Mouse (Mus musculus) urinary bladder, postnatal 10 days (tissue): ENCODE results near the gene Il17rd.

Source experiments
- DNase-seq: peaks from one replicate; pipeline ENCODE4 v3.0.0; 2022; ENCODE audit warnings: low spot score

The Il17rd gene

DNA sequence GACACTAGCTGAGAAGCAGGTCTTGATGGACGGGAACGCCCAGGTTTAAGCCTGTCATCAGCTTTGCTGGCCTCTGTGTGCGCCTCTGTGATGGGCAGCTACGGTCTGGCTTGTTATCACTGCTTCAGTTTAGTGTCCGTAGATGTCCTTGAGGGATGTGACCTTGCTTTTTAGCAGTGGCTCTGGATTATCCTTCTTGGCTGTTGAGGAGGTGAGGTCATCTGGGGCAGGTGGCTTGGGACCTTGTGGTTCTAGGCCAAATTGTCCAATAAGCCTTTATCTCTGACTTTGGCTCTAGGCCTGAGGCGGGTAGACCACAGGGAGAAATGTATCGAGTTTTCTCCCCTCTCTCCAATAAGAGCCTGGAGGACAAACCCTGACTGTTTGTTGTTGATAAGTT lies 109.0 kb downstream of the Il17rd start:
- DNase-seq, result no peak

DNA sequence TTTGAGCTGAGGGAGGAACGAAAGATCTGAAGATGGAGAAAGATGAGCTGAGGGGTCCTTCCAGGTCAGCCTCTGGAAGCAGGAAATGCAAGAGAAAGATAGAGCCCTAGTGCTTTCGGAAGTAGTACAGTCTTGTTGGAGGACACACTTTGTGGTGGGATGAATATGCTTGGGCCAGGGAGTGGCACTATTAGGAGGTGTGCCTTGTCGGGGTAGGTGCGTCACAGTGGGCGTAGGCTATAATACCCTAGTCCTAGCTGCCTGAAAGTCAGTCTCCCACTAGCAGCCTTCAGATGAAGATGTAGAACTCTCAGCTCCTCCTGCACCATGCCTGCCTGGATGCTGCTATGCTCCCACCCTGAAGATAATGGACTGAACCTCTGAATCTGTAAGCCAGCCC lies 110.7 kb downstream of the Il17rd start:
- no peak for DNase-seq

DNA sequence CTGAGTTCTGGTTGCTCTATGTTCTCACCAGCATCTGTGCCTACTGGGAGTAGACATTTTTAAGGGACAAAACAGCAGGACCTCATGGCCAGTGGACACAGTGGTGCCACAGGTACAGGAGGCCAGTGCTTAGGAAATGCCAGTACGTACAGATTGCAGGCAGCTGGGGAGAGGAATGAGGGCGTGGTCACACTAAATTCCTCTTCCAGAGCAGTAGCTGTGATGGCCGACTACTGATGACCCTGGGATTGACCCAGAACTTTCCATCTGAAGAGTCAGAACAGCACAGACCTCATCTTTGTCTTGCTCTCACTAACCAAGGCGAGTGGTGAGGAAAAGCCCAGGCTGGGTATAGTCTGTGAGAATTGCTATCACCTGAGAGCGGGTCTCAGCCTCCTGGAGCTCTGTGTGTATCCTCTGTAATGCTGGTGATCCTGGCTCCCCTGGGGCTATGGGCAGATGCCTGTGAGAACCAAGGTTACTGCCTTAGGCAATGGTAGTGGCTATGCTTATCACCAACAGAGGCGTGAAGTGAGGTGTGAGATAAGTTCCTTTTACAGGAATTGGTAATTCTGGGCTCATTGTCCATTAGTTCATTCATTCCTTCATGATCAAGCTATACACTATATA lies 111.4 kb downstream of the Il17rd start:
- DNase-seq, result no peak

DNA sequence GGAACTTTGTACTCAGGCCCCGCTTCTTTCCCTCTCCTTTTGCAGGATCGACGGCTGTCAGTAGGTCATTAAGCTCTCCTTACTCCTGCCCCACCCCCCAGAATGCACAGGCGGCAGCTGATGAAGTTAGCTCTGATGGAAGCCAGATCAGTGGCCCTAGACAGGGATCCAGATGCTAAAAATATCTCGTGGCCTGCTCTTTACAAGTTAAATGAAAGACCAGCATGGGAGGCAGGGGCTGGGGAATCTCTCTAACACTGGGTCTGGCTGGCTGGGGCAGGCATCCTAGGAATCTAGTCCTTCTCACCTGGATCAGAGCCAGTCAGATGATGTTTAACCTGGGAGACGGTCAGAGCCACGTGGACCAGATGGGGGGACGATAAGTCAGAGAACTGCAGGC lies 112.7 kb downstream of the Il17rd start:
- no peak for DNase-seq

DNA sequence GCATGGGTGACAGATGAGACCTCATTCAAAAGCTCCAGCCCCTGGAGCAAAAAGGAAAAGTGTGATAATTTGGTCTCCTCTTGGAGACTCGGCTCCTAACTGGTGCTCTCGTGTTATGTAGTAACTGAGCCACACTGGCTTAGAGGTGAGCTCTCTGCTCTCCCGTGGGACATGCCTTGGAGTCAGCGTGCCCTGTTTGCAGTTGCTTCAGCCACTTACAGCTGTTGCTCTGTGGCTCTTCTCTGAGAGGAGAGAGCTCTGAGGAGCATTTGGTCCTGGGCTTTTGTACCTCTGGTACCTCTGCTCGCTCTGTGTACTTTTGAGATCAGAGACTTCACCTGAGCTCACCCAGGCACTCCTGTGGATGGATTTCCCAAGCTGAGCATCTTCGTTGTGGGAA lies 116.3 kb downstream of the Il17rd start:
- DNase-seq, result no peak

DNA sequence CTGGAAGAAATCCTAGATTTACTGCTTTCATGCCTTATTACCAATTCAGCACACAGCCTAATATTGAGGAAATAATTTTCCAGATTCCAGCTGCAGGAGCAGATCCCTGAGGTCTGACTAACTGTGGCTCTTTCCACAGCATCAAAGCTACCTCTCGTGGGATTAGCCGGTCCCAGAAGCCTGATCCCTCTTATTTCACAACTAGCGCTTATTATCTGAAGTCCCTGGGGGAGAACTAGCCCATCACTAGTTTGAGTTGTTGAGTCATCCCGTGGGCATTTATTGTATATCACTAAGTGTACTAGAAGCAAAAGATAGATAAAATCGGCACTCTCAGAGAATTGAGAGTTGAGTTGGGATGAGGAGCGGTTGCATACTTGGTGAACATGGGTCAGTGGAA lies 117.3 kb downstream of the Il17rd start:
- DNase-seq, result no peak
